Mouse (Mus musculus) erythroblast, embryonic 14.5 days (primary cell): ENCODE results near the gene Ccdc71. TPM values are rescaled to one million over a fixed set of nuclear protein-coding genes. Genes with fewer than 3 reads are reported as not detected.

Experiments
- H3K27me3 ChIP-seq: 2 replicates; pipeline ENCODE4 v1.6.1; 2012; ENCODE audit warnings: inconsistent platforms; ENCODE audit not compliant: control insufficient read depth
- H3K36me3 ChIP-seq: 2 replicates; pipeline ENCODE4 v1.6.1; 2012; ENCODE audit warnings: mild to moderate bottlenecking, inconsistent platforms; ENCODE audit not compliant: control insufficient read depth
- H3K4me1 ChIP-seq: 2 replicates; pipeline ENCODE4 v1.6.1; 2012; ENCODE audit warnings: inconsistent platforms; ENCODE audit not compliant: control insufficient read depth
- H3K4me3 ChIP-seq: replicated peaks from 2 replicates; pipeline ENCODE3; 2012; ENCODE audit warnings: moderate library complexity, mild to moderate bottlenecking, inconsistent platforms
- H3K9me3 ChIP-seq: 2 replicates; pipeline ENCODE4 v1.6.1; 2012; ENCODE audit warnings: low read length, inconsistent platforms, mixed read lengths; ENCODE audit not compliant: control insufficient read depth
- GATA1 ChIP-seq: IDR thresholded peaks from 2 replicates; pipeline ENCODE4 v1.6.1; 2012; ENCODE audit warnings: low read length, inconsistent platforms, mixed read lengths
- TAL1 ChIP-seq: IDR thresholded peaks from 3 replicates; pipeline ENCODE4 v1.6.1; 2012; ENCODE audit warnings: low read length, inconsistent platforms, mixed read lengths
- polyA plus RNA-seq: library from polyadenylated mRNA; stranded (reverse); fragments of >175 nt; gene quantifications from 2 replicates; pipeline ENCODE4 v1.2.3, GENCODE M21; 2012

Gene Ccdc71
- polyA plus RNA-seq, 1 experiment, result 1.1 TPM

DNA sequence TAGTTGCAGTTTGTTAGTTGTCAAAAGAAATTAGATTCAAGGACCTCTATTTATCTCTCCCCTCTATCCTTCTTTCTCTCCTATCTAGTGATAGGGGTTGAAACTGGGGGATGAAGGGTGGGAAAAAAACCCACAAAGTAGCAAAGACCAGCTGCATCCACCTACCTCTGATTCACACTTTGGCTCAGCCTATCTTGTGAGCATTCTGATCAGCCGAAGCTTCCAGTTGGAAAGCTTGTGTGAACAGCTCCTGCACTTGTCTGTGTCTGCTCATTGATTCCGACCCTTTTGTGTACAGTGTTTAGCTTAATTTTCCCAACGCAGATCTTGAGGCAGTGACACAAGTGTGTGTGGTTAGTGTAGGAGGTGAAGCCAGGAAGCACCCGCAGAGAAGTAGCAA lies 6.9 kb upstream of the Ccdc71 start:
- peaks cover 20% of the 10 kb centered on the region for H3K36me3 ChIP-seq
- H3K4me1 ChIP-seq, result peaks cover 75% of the 10 kb centered on the region
- H3K9me3 ChIP-seq, result peaks cover 2% of the 10 kb centered on the region; the same call in 1 of the 2 replicates
- H3K27me3 ChIP-seq, result no peaks in the 10 kb centered on the region
- H3K4me3 ChIP-seq, result no peak overlapping the region
- no peak for TF ChIP-seq TAL1
- no peak for TF ChIP-seq GATA1

DNA sequence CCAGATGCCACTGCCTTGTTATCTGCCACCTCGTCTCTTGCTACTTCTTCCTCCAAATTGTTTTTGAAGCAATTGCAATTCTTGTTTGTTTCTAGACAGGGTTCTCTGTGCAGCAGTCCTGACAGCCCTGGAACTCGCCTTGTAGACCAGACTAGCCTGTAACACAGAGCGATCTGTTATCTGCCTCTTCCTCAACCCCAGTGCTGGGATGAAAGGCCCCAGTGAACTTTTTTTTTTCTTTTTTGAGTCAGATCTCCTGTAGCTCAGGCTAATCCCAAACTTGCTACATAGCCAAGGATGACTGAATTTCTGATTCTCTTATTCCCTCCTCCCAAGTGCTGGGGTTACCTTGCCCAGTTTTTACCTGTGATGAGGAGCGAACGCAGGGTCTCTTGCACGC lies 5.9 kb upstream of the Ccdc71 start:
- H3K4me3 ChIP-seq, result no peak overlapping the region
- no peak for TF ChIP-seq TAL1
- TF ChIP-seq GATA1, result no peak
- peaks cover 65% of the 10 kb centered on the region for H3K4me1 ChIP-seq

DNA sequence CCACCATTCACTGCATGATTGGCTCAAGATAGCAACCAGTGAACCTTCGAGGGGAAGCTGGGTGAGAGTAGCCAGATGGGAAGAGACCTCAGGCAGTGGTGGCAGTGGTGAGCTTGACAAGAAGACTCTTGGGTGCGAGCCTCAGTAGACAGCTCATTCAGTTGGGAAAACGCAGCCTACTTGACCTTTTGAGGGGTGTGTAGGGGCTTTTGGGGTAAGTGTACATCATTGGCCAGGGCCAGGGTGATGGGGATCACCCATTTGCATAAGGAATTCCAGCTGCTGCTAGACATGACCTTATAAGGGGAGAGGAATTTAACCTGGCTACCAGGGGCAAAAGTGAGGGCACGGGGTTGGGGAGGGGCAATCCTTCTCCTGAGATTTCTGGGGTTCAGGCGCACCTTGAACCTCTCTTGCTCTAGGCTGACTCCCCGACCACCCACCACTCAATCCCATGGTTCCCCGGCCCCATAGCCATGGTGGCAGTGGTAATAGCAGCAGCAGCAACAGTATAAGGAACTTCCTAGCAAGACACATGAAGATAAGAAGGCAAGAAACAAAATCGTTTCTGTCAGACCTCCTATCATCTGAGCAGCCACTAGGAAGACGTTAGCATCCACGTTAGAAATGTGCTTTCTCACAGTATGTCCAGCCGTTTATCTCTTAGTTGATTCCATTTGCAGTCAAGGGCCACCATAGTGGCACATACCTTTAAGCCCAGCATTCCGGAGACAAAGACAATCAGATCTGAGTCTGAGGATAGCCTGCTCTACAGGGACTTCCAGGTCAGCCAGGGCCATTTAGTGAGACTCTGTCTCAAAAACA lies 4.4 kb upstream of the Ccdc71 start:
- TF ChIP-seq TAL1 (no peak), GATA1 (no peak)
- H3K4me1 ChIP-seq, result peaks cover 63% of the 10 kb centered on the region
- no peak overlapping the region for H3K4me3 ChIP-seq
- H3K27me3 ChIP-seq, result no peaks in the 10 kb centered on the region
- peaks cover 8% of the 10 kb centered on the region for H3K9me3 ChIP-seq
- H3K36me3 ChIP-seq, result peaks cover 1% of the 10 kb centered on the region

More for the DNA sequence above, 5.9 kb upstream of the Ccdc71 start:
- Histone ChIP-seq H3K36me3 (peaks cover 10% of the 10 kb centered on the region), H3K27me3 (no peaks in the 10 kb centered on the region), H3K9me3 (peaks cover 2% of the 10 kb centered on the region; the same call in 1 of the 2 replicates)

DNA sequence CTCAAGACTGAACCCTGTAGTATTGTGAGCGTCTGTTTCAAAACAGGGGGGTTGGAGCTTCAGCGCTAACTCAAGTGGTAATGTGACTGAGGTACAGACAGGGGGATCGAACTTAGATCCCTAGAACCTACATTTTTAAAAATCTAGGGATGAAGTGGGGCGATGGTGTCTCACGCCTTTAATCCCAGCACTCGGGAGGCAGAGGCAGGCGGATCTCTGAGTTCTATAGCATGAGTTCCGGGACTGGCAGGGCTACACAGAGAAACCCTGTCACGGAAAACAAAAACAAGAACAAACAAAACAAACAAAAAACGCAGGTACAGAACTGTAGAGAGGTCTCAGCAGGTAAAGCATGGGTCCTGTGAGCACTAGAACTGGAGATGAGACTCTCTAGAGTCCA lies 3.4 kb upstream of the Ccdc71 start:
- Histone ChIP-seq H3K4me1 (peaks cover 63% of the 10 kb centered on the region), H3K9me3 (peaks cover 8% of the 10 kb centered on the region)

DNA sequence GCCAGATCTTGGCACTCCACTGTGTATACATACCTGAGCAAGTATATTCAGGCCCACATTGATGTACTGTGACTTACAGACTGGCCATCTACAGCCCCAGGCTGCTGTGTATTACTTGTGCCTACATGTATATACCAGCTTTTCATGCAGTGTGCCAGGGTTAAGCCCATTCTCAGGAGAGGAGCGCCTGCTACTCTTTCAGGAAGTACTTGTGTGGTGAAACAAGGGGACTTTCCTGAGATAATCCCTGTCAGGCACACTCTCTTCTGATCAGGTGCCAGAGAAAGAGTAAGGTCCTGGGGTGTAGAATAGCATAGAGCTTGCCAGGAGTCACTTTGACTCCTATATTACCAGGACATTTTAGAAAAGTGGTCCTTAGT lies 398 bp upstream of the Ccdc71 start:
- TF ChIP-seq GATA1, result no peak
- Histone ChIP-seq H3K9me3 (peaks cover 6% of the 10 kb centered on the region), H3K4me1 (peaks cover 44% of the 10 kb centered on the region), H3K27me3 (no peaks in the 10 kb centered on the region), H3K36me3 (peaks cover 31% of the 10 kb centered on the region), H3K4me3 (peak overlapping the region; percentile 82)

More for the DNA sequence above, 3.4 kb upstream of the Ccdc71 start:
- Histone ChIP-seq H3K27me3 (no peaks in the 10 kb centered on the region), H3K4me3 (no peak overlapping the region), H3K36me3 (peaks cover 3% of the 10 kb centered on the region; the same call in 1 of the 2 replicates)
- TF ChIP-seq TAL1, result no peak
- TF ChIP-seq GATA1, result no peak

DNA sequence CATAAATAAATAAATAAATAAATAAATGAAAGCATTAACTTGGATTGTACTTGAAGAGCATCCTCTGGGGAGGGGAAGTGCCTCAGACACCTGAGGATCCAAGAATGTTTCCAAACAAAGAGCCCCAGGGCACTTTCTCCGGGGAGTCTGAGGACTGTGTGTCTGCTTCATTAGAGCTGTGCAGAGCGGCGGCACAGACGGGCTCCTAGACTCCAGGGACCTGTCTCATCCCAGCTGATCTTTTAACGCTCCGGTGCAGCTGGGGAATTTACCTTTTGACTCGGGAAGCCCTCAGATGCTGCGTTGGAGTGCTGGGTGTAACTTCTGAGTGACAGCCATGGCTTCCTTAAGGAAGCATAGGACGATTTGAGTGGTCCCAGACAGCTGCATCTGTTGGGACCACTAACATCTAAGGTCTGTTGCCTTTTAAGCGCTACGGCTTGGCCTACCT lies 879 bp downstream of the Ccdc71 start, which contains the start of gene Klhdc8b:
Klhdc8b (minus strand) TSS at position 401 of the 451 bp plus-strand sequence.
- no peak for TF ChIP-seq GATA1
- no peak for TF ChIP-seq TAL1
- Histone ChIP-seq H3K4me3 (peak within 1 kb of the TSS; percentile 82), H3K4me1 (peaks cover 35% of the 10 kb centered on the region), H3K36me3 (peaks cover 43% of the 10 kb centered on the region), H3K9me3 (peaks cover 6% of the 10 kb centered on the region; the same call in 1 of the 2 replicates), H3K27me3 (no peaks in the 10 kb centered on the region)

DNA sequence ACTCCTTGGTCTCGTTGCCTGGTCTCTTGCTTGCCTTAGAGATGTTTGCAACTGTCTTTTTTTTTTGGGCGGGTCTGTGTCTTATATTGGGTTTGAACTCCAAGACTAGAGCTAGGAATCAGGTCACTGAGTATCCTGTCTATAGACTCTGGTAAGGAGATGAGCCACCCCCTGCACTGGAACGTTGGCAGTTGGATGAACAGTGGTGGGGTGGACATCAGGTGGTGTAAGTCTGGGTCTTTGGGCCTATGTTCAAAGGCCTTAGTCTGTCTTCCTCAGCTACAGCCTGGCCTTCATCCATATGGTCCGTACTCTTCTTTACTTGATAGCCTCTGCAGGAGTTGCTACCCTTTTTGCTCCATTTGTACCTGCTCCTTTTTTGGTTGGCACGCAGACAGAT lies 1.3 kb downstream of the Ccdc71 start:
- H3K36me3 ChIP-seq, result peaks cover 45% of the 10 kb centered on the region
- peaks cover 6% of the 10 kb centered on the region; the same call in 1 of the 2 replicates for H3K9me3 ChIP-seq
- H3K27me3 ChIP-seq, result no peaks in the 10 kb centered on the region
- H3K4me1 ChIP-seq, result peaks cover 32% of the 10 kb centered on the region
- TF ChIP-seq GATA1, result no peak
- no peak for TF ChIP-seq TAL1
- H3K4me3 ChIP-seq, result peak overlapping the region; percentile 82

DNA sequence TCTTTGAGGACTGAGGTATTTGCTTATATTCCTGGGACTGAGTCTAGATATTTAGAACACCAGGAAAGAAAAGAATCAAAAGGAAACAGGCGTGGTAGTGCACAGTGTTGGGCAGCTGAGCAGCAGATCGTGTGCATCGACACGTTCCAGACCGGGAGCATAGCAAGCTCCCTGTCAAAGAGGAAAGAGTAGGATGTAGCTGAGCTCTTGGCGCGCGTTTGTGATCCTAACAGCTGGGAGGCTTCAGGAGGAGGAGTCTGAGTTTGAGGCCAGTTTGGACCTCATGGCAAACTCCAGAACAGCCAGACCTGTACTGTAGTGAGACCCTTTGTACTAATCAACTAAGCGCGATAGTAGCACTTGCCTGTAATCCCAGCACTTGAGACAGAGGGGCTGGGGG lies 1.9 kb downstream of the Ccdc71 start:
- H3K9me3 ChIP-seq, result peaks cover 6% of the 10 kb centered on the region; the same call in 1 of the 2 replicates
- TF ChIP-seq TAL1 (no peak), GATA1 (no peak)
- H3K4me3 ChIP-seq, result no peak overlapping the region
- H3K27me3 ChIP-seq, result no peaks in the 10 kb centered on the region
- H3K36me3 ChIP-seq, result peaks cover 45% of the 10 kb centered on the region
- H3K4me1 ChIP-seq, result peaks cover 32% of the 10 kb centered on the region

DNA sequence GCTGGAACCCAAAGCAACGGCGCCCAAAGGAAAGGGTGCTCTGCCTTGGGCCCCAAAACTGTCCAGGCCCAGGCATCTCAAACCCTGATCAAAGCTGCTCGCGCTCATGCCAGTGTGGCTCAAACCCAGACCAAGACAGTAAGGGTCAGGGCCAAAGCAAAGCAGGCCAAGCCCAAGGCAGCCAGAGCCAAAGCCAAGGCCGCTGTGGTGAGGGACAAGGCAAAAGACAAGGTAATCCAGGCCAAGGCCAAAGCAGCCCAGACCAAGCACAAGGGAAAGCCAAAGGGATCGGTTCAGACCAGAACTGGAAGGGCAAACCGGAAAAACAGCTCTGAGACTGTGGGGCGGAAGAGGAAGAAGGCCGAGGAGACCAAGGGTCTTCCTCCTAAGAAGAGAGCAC lies 3.4 kb downstream of the Ccdc71 start:
- Histone ChIP-seq H3K36me3 (peaks cover 45% of the 10 kb centered on the region), H3K9me3 (peaks cover 6% of the 10 kb centered on the region; the same call in 1 of the 2 replicates), H3K27me3 (no peaks in the 10 kb centered on the region), H3K4me3 (no peak overlapping the region), H3K4me1 (peaks cover 29% of the 10 kb centered on the region)
- TF ChIP-seq GATA1 (no peak), TAL1 (no peak)
